Mouse (Mus musculus) G1E (cell line): Measurements from ENCODE around the gene Dclk2.

Experiments
- CTCF ChIP-seq: IDR thresholded peaks from 2 replicates; pipeline ENCODE4 v1.5.1; 2012; ENCODE audit warnings: low read depth, low read length, inconsistent platforms, mixed read lengths
- POLR2AphosphoS5 ChIP-seq: IDR thresholded peaks from 2 replicates; pipeline ENCODE4 v1.6.1; 2012; ENCODE audit warnings: low read depth, low read length, inconsistent platforms; ENCODE audit not compliant: insufficient replicate concordance
- TAL1 ChIP-seq: conservative IDR thresholded peaks from 2 replicates; pipeline ENCODE4 v1.6.1; 2012; ENCODE audit warnings: low read depth, low read length, inconsistent platforms, mixed read lengths

- TF ChIP-seq CTCF (no peak), TAL1 (no peak), POLR2AphosphoS5 (no peak)
Observed at GRCm38 (mm10) chr3:86750652-86751051, 170.0 kb downstream of the Dclk2 start.
